Mouse (Mus musculus): ENCODE results near the gene Serinc1. TPM values are rescaled to one million over a fixed set of nuclear protein-coding genes. Genes with fewer than 3 reads are reported as not detected.
"Not testable (repeated sequence)": the region's sequence is repeated elsewhere in the genome, so short reads cannot be mapped to it uniquely, and the experiment has no call there.

The Serinc1 gene
- 70.2 and 87.0 TPM in 2 replicates for polyA plus RNA-seq (2015; fragmentation: Nextera tagmentation; extraction: Ambion mirVana)

- no peaks in the 10 kb centered on the region for H3K36me3 ChIP-seq
- H3K4me1 ChIP-seq (replicated peaks) = peaks cover 28% of the 10 kb centered on the region
- ATAC-seq (ENCODE audit: low read depth) (peak; percentile 99), DNase-seq (peak; percentile 89)
- peak within 1 kb of the TSS; percentile 68 for H3K4me2 ChIP-seq
- 12% methylated on average over 49 of the region's 49 CpGs for WGBS (ENCODE audit: insufficient replicate concordance)
- peak within 1 kb of the TSS; percentile 88 for H3K4me3 ChIP-seq (replicated peaks)
- no peaks in the 10 kb centered on the region for H3K9me3 ChIP-seq (replicated peaks)
- no peaks in the 10 kb centered on the region for H3K27me3 ChIP-seq
- peak within 1 kb of the TSS; percentile 86 for H3K9ac ChIP-seq
- peak within 1 kb of the TSS; percentile 97 for H3K27ac ChIP-seq
These were observed at the start of gene Serinc1 for GRCm38 (mm10) chr10:57532218-57533101. Gene Serinc1 (minus strand): TSS chr10:57532530.

- no peak for DNase-seq
- Histone ChIP-seq H3K9ac (no peak overlapping the region), H3K27ac (no peak overlapping the region), H3K4me2 (no peak overlapping the region), H3K4me1 (replicated peaks) (no peaks in the 10 kb centered on the region), H3K36me3 (no peaks in the 10 kb centered on the region), H3K9me3 (replicated peaks) (no peaks in the 10 kb centered on the region), H3K27me3 (no peaks in the 10 kb centered on the region), H3K4me3 (replicated peaks) (no peak overlapping the region)
- no peak for ATAC-seq (ENCODE audit: low read depth)
- 60% methylated on average over 2 of the region's 2 CpGs for WGBS (ENCODE audit: insufficient replicate concordance)
These were observed 44.4 kb upstream of the Serinc1 start for GRCm38 (mm10) chr10:57576721-57577120.

- Histone ChIP-seq H3K4me3 (replicated peaks) (no peak overlapping the region), H3K4me2 (no peak overlapping the region), H3K36me3 (no peaks in the 10 kb centered on the region), H3K9me3 (replicated peaks) (no peaks in the 10 kb centered on the region), H3K27ac (no peak overlapping the region), H3K4me1 (replicated peaks) (no peaks in the 10 kb centered on the region), H3K9ac (no peak overlapping the region), H3K27me3 (no peaks in the 10 kb centered on the region)
- ATAC-seq (ENCODE audit: low read depth) (no peak), DNase-seq (no peak)
- 61% methylated on average over 4 of the region's 4 CpGs for WGBS (ENCODE audit: insufficient replicate concordance)
These were observed 39.8 kb upstream of the Serinc1 start for GRCm38 (mm10) chr10:57572130-57572529.

GRCm38 (mm10) chr10:57571211-57571730 is 38.9 kb upstream of the Serinc1 start:
- no peaks in the 10 kb centered on the region for H3K9me3 ChIP-seq (replicated peaks)
- no peak for ATAC-seq (ENCODE audit: low read depth)
- H3K9ac ChIP-seq = no peak overlapping the region
- H3K4me3 ChIP-seq (replicated peaks) = no peak overlapping the region
- WGBS (ENCODE audit: insufficient replicate concordance) = 19% methylated on average over 8 of the region's 8 CpGs
- H3K36me3 ChIP-seq = no peaks in the 10 kb centered on the region
- no peaks in the 10 kb centered on the region for H3K27me3 ChIP-seq
- H3K27ac ChIP-seq = no peak overlapping the region
- DNase-seq = peak; percentile 15
- no peaks in the 10 kb centered on the region for H3K4me1 ChIP-seq (replicated peaks)
- H3K4me2 ChIP-seq = no peak overlapping the region

GRCm38 (mm10) chr10:57569023-57569931 is 36.9 kb upstream of the Serinc1 start:
- no peak overlapping the region for H3K27ac ChIP-seq
- no peaks in the 10 kb centered on the region for H3K4me1 ChIP-seq (replicated peaks)
- DNase-seq (no peak), ATAC-seq (ENCODE audit: low read depth) (no peak)
- H3K9ac ChIP-seq = no peak overlapping the region
- no peaks in the 10 kb centered on the region for H3K27me3 ChIP-seq
- H3K36me3 ChIP-seq = no peaks in the 10 kb centered on the region
- no peak overlapping the region for H3K4me3 ChIP-seq (replicated peaks)
- WGBS (ENCODE audit: insufficient replicate concordance) = 66% methylated on average over 13 of the region's 13 CpGs
- H3K4me2 ChIP-seq = no peak overlapping the region
- no peaks in the 10 kb centered on the region for H3K9me3 ChIP-seq (replicated peaks)

- no peak overlapping the region for H3K9ac ChIP-seq
- H3K4me2 ChIP-seq = no peak overlapping the region
- no peaks in the 10 kb centered on the region for H3K27me3 ChIP-seq
- no peaks in the 10 kb centered on the region for H3K4me1 ChIP-seq (replicated peaks)
- H3K4me3 ChIP-seq (replicated peaks) = no peak overlapping the region
- no peak for DNase-seq
- 18% methylated on average over 1 of the region's 1 CpGs for WGBS (ENCODE audit: insufficient replicate concordance)
- no peak overlapping the region for H3K27ac ChIP-seq
- H3K36me3 ChIP-seq = no peaks in the 10 kb centered on the region
- ATAC-seq (ENCODE audit: low read depth) = peak; percentile 29; the same call in 1 of the 2 replicates
- no peaks in the 10 kb centered on the region for H3K9me3 ChIP-seq (replicated peaks)
These were observed 33.9 kb upstream of the Serinc1 start for GRCm38 (mm10) chr10:57566221-57566620.

GRCm38 (mm10) chr10:57557597-57557996 is 25.3 kb upstream of the Serinc1 start:
- Histone ChIP-seq H3K9ac (no peak overlapping the region), H3K4me2 (no peak overlapping the region), H3K9me3 (replicated peaks) (no peaks in the 10 kb centered on the region), H3K4me1 (replicated peaks) (no peaks in the 10 kb centered on the region), H3K4me3 (replicated peaks) (no peak overlapping the region), H3K27ac (no peak overlapping the region), H3K27me3 (no peaks in the 10 kb centered on the region), H3K36me3 (no peaks in the 10 kb centered on the region)
- ATAC-seq (ENCODE audit: low read depth) (no peak), DNase-seq (no peak)
- 68% methylated on average over 5 of the region's 5 CpGs for WGBS (ENCODE audit: insufficient replicate concordance)

GRCm38 (mm10) chr10:57553719-57554118 is 21.4 kb upstream of the Serinc1 start:
- Histone ChIP-seq H3K27ac (no peak overlapping the region), H3K27me3 (no peaks in the 10 kb centered on the region), H3K4me3 (replicated peaks) (no peak overlapping the region), H3K4me2 (no peak overlapping the region), H3K9me3 (replicated peaks) (no peaks in the 10 kb centered on the region), H3K9ac (no peak overlapping the region), H3K4me1 (replicated peaks) (no peaks in the 10 kb centered on the region), H3K36me3 (no peaks in the 10 kb centered on the region)
- DNase-seq = no peak
- no peak for ATAC-seq (ENCODE audit: low read depth)
- 77% methylated on average over 1 of the region's 1 CpGs for WGBS (ENCODE audit: insufficient replicate concordance)

- no peaks in the 10 kb centered on the region for H3K36me3 ChIP-seq
- no peak overlapping the region for H3K9ac ChIP-seq
- 66% methylated on average over 4 of the region's 4 CpGs for WGBS (ENCODE audit: insufficient replicate concordance)
- H3K4me1 ChIP-seq (replicated peaks) = no peaks in the 10 kb centered on the region
- H3K9me3 ChIP-seq (replicated peaks) = no peaks in the 10 kb centered on the region
- no peak for ATAC-seq (ENCODE audit: low read depth)
- DNase-seq = no peak
- no peak overlapping the region for H3K4me3 ChIP-seq (replicated peaks)
- H3K27me3 ChIP-seq = no peaks in the 10 kb centered on the region
- no peak overlapping the region for H3K27ac ChIP-seq
- H3K4me2 ChIP-seq = no peak overlapping the region
These were observed 17.3 kb upstream of the Serinc1 start for GRCm38 (mm10) chr10:57549631-57550030.

- not testable (repeated sequence) for H3K4me1 ChIP-seq (replicated peaks); H3K9me3 ChIP-seq (replicated peaks); H3K4me3 ChIP-seq (replicated peaks); DNase-seq; H3K27ac ChIP-seq; H3K4me2 ChIP-seq; ATAC-seq (ENCODE audit: low read depth); H3K36me3 ChIP-seq; H3K27me3 ChIP-seq; H3K9ac ChIP-seq
- WGBS (ENCODE audit: insufficient replicate concordance) = 81% methylated on average over 9 of the region's 9 CpGs
These were observed 11.6 kb upstream of the Serinc1 start for GRCm38 (mm10) chr10:57543890-57544289.

- DNase-seq = no peak
These were observed 613 bp downstream of the Serinc1 start for GRCm38 (mm10) chr10:57531616-57532217.

More at GRCm38 (mm10) chr10:57531616-57532217, 613 bp downstream of the Serinc1 start:
- peak overlapping the region; percentile 88 for H3K4me3 ChIP-seq (replicated peaks)
- no peak for ATAC-seq (ENCODE audit: low read depth)
- peak overlapping the region; percentile 86 for H3K9ac ChIP-seq
- peaks cover 7% of the 10 kb centered on the region for H3K36me3 ChIP-seq
- peak overlapping the region; percentile 97 for H3K27ac ChIP-seq
- peak overlapping the region; percentile 68 for H3K4me2 ChIP-seq
- H3K27me3 ChIP-seq = no peaks in the 10 kb centered on the region
- no peaks in the 10 kb centered on the region for H3K9me3 ChIP-seq (replicated peaks)
- 2% methylated on average over 27 of the region's 28 CpGs for WGBS (ENCODE audit: insufficient replicate concordance)
- H3K4me1 ChIP-seq (replicated peaks) = peaks cover 28% of the 10 kb centered on the region
